Comparison of ENCODE assay signal across 8 mouse cellular contexts in the genomic region with DNA sequence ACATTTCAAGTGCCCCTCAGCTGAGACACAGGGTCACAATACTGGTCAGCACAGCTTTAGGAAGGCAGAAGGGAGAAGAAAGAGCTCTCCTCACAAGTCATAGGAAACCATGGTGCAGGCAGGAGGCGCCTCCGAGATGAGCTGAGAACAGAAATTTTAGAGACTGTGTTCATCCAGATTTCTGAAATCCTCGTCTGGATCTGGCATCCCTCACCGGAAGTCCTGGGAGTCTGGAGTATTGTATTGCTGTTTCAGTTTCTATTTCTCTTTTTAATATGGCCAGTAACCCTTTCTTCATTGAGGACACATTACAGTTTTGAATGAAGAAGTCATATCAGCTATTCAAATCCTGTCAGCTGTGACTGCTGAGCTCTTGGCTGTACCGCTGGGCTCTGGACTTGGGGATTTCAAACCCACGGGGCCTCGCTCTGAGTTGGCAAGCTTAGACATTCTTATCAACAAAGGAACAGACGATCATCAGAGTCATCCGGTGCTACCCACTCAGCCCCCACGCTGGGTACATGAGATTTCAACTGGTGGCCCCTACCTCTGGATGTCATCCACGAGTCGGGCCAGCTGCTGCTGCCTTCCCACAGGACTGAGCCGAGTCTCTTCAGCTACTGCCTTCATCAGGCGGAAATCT. TPM values are rescaled to one million over a fixed set of nuclear protein-coding genes. Genes with fewer than 3 reads are reported as not detected.
DNase-seq lines count a peak whose midpoint lies in the region; ATAC-seq lines count a peak whose summit lies in the region.

No protein-coding gene starts in this region.

- H3K9me3 ChIP-seq in hindbrain, embryonic 16.5 days (ENCODE audit: control insufficient read depth, low read length): no peaks in the 10 kb centered on the region
- H3K9me3 ChIP-seq in hindbrain, embryonic 10.5 days: no peaks in the 10 kb centered on the region

- no peak for DNase-seq in hindbrain, embryonic 10.5 days (ENCODE audit: low spot score)
- DNase-seq in fibroblast of lung, adult 2 months (ENCODE audit: low read depth): peak; percentile 10
- DNase-seq in induced T-regulatory cell, adult 2 months (ENCODE audit: low read depth): peak; percentile 16
- no peak for DNase-seq in frontal cortex, postnatal 25 days (ENCODE audit: low spot score in 2 of 2)
- no peak for DNase-seq in right cerebral cortex, adult 2 months (ENCODE audit: low spot score in 2 of 2)
- no peak for DNase-seq in spleen, adult 18-20 months

- no peaks in the 10 kb centered on the region for H3K4me1 ChIP-seq in hindbrain, embryonic 16.5 days (ENCODE audit: control insufficient read depth, insufficient read depth, low read depth, low read length)
- peaks cover 11% of the 10 kb centered on the region; the same call in 1 of the 2 replicates for H3K4me1 ChIP-seq in hindbrain, embryonic 10.5 days (replicated peaks)

- WGBS in hindbrain, embryonic 16.5 days: 50% methylated on average over 14 of the region's 14 CpGs
- 71% methylated on average over 14 of the region's 14 CpGs for WGBS in hindbrain, embryonic 10.5 days

- no peak overlapping the region for H3K4me3 ChIP-seq in hindbrain, embryonic 16.5 days (ENCODE audit: low read length)
- H3K4me3 ChIP-seq in hindbrain, embryonic 10.5 days: no peak overlapping the region

- no peaks in the 10 kb centered on the region for H3K27me3 ChIP-seq in hindbrain, embryonic 16.5 days (replicated peaks; ENCODE audit: control insufficient read depth, insufficient read depth, low read length)
- peaks cover 65% of the 10 kb centered on the region for H3K27me3 ChIP-seq in hindbrain, embryonic 10.5 days (ENCODE audit: insufficient read depth, poor library complexity, severe bottlenecking)

- H3K27ac ChIP-seq in hindbrain, embryonic 16.5 days (ENCODE audit: low read depth, low read length): no peak overlapping the region
- no peak overlapping the region for H3K27ac ChIP-seq in hindbrain, embryonic 10.5 days

- H3K9ac ChIP-seq in hindbrain, embryonic 16.5 days (ENCODE audit: low read depth, low read length): no peak overlapping the region

- peak; percentile 40; the same call in 1 of the 2 replicates for ATAC-seq in hindbrain, embryonic 16.5 days
- peak; percentile 79 for ATAC-seq in megakaryocyte progenitor cell, adult 5-6 weeks (replicated peaks; ENCODE audit: poor library complexity)

- H3K36me3 ChIP-seq in hindbrain, embryonic 16.5 days (ENCODE audit: control insufficient read depth, insufficient read depth, low read length): no peaks in the 10 kb centered on the region
- H3K36me3 ChIP-seq in hindbrain, embryonic 10.5 days: no peaks in the 10 kb centered on the region

- H3K4me2 ChIP-seq in hindbrain, embryonic 16.5 days (ENCODE audit: low read length): no peak overlapping the region

RNA-seq across cellular contexts. Expression of a gene that starts 22.7 kb away (rescaled TPM):
- polyA plus RNA-seq in hindbrain, embryonic 16.5 days (2015; fragmentation: Nextera tagmentation; extraction: Ambion mirVana): 0.40 TPM in 2 replicates
- 0.27 and 0.32 TPM in 2 replicates for polyA plus RNA-seq in hindbrain, embryonic 10.5 days (2016; fragmentation: Nextera tagmentation; extraction: Ambion mirVana)
- 0.29 TPM in 1 of 2 replicates, not detected in the other for total RNA-seq in megakaryocyte progenitor cell, adult 5-6 weeks (2015)
- not detected in 2 replicates for total RNA-seq in megakaryocyte progenitor cell, adult 5-6 weeks (2017)

RNA-seq across cellular contexts. Expression of a gene that starts 34.4 kb away (rescaled TPM):
- polyA plus RNA-seq in hindbrain, embryonic 16.5 days (2015; fragmentation: Nextera tagmentation; extraction: Ambion mirVana): 1.4 TPM in 2 replicates
- polyA plus RNA-seq in hindbrain, embryonic 10.5 days (2016; fragmentation: Nextera tagmentation; extraction: Ambion mirVana): 2.7 and 2.8 TPM in 2 replicates
- 6.3 and 10.0 TPM in 2 replicates for total RNA-seq in megakaryocyte progenitor cell, adult 5-6 weeks (2015)
- 8.6 and 9.3 TPM in 2 replicates for total RNA-seq in megakaryocyte progenitor cell, adult 5-6 weeks (2017)

RNA-seq across cellular contexts. Expression of a gene that starts 53.0 kb away (rescaled TPM):
- polyA plus RNA-seq in hindbrain, embryonic 16.5 days (2015; fragmentation: Nextera tagmentation; extraction: Ambion mirVana): 4.5 and 4.8 TPM in 2 replicates
- 1.2 and 6.1 TPM in 2 replicates for polyA plus RNA-seq in hindbrain, embryonic 10.5 days (2016; fragmentation: Nextera tagmentation; extraction: Ambion mirVana)
- 7.4 and 9.9 TPM in 2 replicates for total RNA-seq in megakaryocyte progenitor cell, adult 5-6 weeks (2015)
- 7.1 and 10.8 TPM in 2 replicates for total RNA-seq in megakaryocyte progenitor cell, adult 5-6 weeks (2017)

Comparison
In these comparisons a context has a peak if more than half of its experiments do, and no peak if none do; other contexts are left out.
1. DNase-seq: peak in fibroblast of lung, adult 2 months (single experiment) and induced T-regulatory cell, adult 2 months (single experiment); none in hindbrain, embryonic 10.5 days (single experiment), frontal cortex, postnatal 25 days (0 of 2), right cerebral cortex, adult 2 months (0 of 2) and spleen, adult 18-20 months (0 of 2).